Mouse (Mus musculus) spleen, adult 18-20 months (tissue): ENCODE data around the gene Gast.
"Not testable (repeated sequence)": the region's sequence is repeated elsewhere in the genome, so short reads cannot be mapped to it uniquely, and the experiment has no call there.

ENCODE experiments used
- DNase-seq, 2 experiments: peaks; one replicate each; pipeline ENCODE4 v3.0.0; 2022; ENCODE audit warnings: mixed read lengths in 2 of 2

The Gast gene

GRCm38 (mm10) chr11:100321479-100322305 lies 12.5 kb upstream of the Gast start:
- not testable (repeated sequence) for DNase-seq

- no peak for DNase-seq
These were observed 11.5 kb upstream of the Gast start for GRCm38 (mm10) chr11:100322591-100323258.

DNA sequence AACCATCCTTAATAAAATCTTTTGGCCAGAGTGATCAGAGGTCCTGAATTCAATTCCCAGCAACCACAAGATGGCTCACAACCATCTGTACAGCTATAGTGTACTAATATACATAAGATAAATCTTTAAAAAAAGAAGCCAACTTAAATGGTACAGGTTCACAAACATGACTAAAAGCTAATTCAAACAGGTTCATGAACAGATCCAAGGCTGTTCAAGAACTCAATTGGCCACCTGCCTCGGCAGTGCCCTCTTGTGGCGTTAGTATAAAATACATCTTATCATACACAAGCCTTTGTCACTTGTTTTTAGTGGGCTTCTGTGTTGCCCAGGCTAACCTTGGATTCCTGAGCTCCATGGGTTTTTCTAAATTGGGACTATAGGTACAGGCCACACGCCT lies 10.6 kb upstream of the Gast start:
- peak in 1 of 2 experiments; percentile 60 for DNase-seq

- no peak for DNase-seq
These were observed 9.1 kb upstream of the Gast start for GRCm38 (mm10) chr11:100325062-100325629.

GRCm38 (mm10) chr11:100327316-100327715 lies 6.9 kb upstream of the Gast start:
- DNase-seq, result no peak

DNA sequence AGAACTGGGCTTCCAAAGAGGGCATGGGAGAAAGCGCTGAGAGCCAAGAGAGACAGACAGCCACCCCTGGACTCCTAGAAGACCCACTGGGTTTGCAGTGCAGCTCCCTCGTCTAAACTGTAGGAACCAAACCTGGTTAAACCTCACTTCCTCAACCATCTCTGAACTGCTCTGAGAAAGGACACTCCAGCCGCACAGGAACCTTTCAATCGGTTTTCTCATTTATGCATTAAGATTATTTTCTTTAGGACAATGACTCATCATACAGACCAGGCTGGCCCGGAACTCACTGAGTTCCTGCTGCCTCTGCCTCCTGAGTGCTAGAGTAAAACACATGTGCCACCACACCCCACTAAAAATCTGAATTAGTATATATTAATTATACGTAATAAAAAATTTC lies 6.4 kb upstream of the Gast start:
- no peak for DNase-seq

GRCm38 (mm10) chr11:100330235-100330634 lies 4.0 kb upstream of the Gast start:
- no peak for DNase-seq

- DNase-seq, result not testable (repeated sequence)
These were observed 3.3 kb upstream of the Gast start for GRCm38 (mm10) chr11:100330816-100331375.

DNA sequence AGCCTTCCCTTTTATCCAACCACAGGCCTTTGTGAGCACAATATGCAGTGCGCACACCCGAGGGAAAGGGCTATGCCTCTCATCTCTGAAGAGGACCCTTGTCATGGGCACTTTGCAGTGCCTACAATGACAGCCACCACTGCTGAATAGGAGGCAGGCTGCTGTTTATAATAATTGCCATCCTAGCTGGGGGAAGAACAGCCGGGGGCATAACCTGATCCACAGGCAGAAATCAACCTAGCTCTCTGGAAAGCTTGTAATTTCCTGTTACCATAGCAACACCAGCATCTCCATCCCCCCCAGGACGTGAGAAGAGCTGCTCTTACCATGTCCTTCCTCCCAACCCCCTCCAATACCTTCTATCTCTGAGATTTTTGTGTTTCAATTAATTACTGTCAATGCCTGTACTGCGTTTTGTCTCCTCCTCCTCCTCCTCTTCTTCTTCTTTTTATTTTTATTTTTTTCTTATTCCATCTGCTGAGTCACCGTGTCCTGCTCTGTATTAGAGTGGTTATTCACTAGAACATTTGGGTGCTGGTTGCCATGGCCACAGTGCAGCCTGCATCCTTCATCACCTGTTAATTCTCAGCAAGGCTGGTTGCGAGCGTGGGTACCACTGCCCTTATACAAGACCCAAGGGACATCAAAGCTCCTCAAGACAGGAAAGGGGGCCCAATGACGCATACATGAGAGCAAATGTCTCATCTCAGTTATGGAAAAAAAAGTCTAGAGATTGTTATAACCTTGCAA lies 1.3 kb upstream of the Gast start:
- DNase-seq, result no peak

- DNase-seq, result no peak
These were observed 1.5 kb downstream of the Gast start for GRCm38 (mm10) chr11:100335731-100336130.

DNA sequence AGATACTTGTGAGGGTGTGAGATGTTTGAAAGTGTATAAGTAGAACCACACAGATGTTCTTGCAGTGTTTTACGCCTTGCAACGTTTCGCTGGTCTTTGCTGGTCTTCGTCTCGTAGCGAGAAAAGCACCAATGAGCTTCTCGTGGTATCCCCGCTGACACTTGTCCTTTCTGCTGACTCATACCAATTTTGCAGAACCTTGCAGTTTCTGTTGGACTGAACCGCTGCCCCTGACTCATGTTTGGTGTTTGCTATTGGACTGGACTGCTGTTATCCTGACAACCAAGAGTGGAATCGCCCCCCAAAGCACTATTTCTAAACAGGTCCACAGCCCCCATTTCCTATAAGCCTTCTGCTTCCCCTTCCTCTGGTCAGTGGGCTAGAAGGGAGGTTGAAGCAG lies 10.1 kb downstream of the Gast start:
- no peak for DNase-seq

DNA sequence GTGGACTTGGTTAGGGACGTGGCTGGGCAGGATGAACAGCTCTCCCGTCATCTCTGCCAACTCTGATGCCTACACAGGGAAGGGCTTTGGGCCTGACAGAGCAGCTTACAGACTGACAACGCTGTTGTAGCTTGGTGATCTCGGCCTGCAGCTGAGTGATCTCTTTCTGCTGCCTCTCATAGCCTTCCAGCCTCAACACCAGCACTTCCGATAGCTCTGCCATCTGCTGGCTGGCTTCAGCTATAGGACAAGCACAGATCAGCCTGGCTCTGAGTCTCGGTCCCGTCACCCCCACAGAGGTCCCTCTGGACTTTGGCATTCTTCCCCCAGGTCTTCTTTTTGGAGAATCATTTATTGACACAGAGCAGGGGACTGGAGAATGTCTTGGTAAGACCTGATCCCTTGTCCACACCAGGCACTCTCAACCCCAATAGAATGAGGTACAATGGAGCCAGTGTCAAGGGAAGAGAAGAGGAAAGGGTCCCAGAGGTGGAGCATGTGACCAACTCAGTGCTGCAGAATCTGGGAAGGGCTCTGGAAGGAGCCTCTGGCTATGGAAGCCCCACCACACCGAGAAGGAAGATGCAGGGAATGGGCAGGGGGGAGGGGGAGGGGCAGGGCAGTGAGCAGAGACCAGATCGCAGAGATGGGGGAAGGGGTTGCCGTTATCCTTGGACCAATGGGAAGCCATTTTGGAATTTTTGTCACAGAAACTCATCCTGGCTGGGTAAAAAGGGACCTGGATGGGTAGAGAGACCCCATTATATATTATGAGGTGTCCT lies 18.1 kb downstream of the Gast start:
- DNase-seq, result no peak

DNA sequence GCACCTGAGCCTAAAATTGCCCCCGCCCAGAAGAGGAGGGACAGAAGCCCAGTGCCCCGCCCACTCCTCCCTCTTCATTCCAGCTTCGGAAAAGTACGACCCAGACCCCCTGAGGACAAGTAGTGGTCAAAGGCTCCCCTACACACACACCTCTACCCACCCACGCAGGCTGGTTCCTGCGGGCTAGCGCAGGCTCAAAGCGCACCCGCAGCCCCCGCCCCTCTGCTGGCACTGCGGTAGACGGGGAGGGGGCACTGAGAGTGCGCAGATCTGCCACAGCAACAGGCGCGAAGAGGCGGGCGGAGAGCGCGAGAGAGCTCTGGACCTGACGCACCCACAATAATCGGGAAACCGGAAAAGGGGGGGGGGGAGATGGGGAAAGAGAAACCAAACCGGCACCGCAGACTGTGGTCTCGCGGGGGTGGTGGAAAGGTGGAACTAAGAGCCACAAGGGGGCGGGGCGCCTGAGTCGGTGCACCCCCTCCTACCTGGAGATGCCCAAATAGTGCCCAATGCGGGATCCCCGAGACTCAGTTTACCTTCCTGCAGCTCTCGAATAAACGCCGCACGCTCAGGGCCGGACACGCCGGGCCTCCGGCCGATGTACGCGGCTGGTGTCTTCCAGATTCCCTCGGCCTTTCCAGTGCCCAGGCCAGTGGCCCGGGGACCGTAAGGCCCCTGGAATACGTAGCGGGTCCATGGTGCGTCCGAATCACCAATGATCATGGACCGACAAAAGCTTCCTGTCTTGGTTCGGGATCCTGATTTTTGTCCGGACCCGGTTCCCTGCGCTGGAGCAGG lies 21.1 kb downstream of the Gast start:
- peak; percentile 56 to 65 for DNase-seq

DNA sequence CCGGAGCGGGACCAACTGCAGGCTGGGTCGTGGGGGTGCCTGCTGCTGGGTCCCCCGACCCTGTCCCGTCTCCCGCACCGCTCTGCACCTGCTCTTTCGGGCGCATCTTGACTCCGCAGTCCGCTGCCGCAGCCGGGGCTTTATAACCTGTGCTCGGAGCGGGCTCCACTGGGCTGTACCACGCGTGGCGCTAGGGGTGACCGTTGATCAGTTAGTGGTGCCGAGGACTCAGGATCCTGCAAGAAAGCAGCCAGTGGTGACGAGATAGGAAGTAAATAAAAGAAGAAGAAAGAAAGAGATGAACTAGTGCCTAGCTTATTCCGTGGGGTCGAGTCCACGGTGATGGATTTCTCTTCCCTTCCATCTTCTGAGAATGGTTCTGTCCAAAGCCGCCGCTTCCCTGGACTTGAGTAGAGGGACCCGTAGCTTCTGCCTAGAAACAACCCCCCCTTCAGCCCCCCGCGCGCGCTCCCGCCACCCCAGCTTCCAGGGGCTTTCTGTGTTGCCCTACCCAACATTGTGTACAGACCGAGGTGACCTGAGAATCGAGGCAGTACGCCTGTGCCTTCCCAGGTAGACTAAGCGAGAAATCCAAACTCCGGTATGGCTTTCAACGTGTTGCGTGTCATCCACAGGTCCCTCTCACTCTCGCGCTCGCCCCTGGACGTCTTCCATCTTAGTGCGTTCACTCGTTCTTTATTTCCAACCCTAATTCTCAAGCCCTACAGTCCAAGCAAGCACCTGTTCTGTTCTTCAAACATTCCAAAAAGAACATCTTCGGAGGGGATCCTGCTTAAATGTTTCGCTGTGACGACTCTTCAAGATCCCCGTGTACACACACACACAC lies 22.0 kb downstream of the Gast start, which contains the start of gene Hap1:
Gene Hap1 (minus strand): TSS at position 157 of the 847 bp plus-strand sequence.
- peak; percentile 47 to 71 for DNase-seq

DNA sequence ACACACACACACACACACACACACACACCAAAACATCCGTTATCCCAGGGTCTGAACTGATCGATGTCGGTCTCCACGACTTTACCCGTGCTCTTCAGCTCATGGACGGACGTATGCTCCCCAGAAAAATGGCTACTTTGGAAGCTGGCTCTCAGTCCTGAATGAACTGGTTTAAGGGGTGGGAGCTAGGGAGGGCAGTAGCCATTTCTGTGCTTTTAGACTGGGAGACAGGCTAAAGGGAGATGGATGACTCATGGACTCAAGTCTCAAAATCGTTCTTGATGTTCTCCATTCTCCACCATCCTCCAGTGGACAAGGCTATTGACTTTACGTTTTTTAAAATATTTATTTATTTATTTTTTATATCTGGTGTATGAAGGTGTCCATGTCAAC lies 22.6 kb downstream of the Gast start:
- DNase-seq, result no peak

DNA sequence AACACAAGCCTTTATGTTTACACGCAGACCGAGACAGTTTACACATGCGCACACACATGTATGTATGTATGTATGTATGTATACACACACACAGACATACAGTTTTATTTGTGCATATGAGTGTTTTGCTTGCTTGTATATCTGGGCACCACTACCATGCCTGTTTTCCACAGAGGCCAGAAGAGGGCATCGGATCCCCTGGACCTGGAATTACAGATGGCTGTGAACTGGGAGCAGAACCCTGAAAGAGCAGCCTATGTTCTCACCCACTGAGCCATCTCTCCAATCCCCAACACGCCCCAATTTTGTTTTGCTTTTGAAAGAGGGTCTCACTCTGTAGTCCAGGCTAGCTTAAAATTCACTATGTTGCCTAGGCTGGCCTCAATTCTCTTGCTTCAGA lies 23.2 kb downstream of the Gast start:
- DNase-seq, result no peak

- DNase-seq, result no peak
These were observed 26.0 kb downstream of the Gast start for GRCm38 (mm10) chr11:100360175-100360574.

- DNase-seq, result not testable (repeated sequence)
These were observed 26.9 kb downstream of the Gast start for GRCm38 (mm10) chr11:100361059-100361458.

DNA sequence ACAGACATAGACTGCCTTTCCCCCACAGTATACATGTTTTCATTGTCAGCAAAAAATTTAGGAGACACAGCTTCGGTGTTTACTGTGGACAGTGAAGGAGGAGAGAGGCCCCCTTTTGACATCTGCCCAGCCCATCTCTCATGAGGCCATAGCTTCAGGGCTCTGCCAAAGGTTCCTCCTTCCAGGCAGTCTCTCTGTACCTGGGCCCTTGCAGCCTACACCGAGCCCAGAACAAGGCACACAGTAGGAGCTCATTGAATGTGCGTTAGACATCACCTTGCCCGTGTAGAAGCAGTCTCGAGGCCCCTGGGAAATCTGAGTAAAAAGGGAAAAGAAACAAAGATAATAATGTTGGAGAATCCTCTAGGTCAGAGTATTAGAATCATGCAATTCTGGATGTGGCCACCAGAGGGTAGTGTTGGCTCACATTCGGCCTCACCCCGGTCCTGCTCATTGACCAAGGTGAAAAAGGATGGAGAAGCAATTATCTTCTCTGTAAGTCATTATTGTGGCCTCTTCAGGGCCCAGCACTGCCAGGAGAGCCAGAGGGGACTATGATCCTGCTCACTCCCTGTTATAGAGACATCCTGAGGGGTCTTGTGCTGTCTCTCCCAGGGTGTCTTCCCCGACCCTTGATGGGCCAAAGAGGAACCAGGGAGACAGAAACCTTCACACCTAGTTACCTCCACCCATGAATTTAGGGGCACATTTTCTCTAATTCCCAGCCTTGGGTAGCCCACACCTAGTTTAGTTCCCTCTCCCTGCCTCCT lies 28.2 kb downstream of the Gast start:
- peak; percentile 48 to 77 for DNase-seq
